Mouse (Mus musculus) mesoderm, embryonic 11.5 days (tissue): Measurements from ENCODE around the gene Ppp1r13l.

Source experiments
- DNase-seq: peaks from one replicate; pipeline ENCODE4 v3.0.0-alpha.2; 2012; ENCODE audit warnings: low read depth, low spot score

Ppp1r13l gene

DNA sequence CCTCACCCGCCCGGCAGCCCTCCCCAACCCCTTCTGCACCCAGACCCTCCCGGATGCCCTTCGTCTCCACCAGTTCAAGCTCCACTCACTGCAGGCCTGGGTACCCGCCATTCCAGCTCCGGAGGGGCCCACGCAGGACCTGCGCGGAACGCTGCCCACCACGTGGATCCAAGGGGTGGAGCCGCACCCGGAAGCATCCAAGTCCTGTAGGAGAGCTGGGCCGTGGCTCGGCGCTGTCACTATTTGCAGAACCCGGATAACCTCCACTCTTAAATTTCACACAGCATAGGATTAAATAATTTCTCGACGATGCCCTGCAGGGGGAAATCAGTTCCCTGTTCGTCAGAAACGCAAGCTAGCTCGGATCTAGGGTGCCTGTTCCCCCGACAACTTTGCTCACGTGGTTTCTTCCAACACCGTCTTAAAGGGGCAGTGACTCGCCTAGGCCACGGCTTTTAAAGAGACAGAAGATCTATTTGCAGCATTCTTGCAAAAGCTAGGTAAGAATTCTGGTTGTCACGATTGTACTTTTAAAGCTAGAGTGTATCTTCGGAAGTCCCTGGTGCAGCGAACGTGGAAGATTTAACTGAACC lies at the start of gene Ppp1r13l, which contains the start of gene Cd3eap:
Gene Ppp1r13l, plus strand, starts transcription at position 451 of the 593 bp plus-strand sequence.
Gene Cd3eap, minus strand, starts transcription at position 185 of the 593 bp plus-strand sequence.
- DNase-seq: peak; percentile 83

DNA sequence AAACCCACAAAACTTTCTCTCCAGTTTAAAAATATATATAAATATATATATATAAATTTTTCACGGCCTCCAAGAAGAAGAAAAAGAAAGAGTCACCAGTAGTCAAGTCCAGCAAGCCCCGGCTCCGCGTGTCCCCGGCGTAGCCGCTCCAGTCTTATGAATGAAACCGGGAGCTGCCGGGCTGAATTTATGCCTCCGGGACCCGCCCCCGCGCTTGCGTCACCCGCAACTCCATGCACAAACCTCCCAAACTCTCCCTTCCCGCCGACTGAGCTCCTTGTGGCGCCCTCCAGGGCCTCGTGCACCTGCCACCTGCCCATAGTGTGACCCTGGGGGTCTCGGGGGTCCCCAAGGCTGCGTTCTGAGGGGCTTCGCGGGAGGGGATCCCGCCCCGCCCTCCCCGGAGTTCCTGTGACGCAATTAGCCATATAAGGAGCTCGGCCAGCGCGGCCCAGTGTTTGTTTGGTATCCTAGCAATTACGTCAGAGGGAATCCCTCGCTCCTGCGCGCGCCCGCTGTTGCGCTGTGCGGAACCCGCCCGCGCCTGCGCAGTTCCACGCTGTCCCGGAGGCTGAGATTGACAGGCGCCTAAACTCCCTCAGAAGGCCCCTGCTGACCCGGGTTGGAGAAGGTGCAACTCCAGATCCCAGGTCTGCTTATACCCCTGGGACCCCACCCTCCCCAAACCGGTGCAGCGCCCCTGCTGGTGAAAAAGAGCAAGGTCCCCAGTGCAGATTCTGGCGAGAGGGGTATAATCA lies 49.5 kb upstream of the Ppp1r13l start, which contains the start of gene Fosb:
Gene Fosb, minus strand, starts transcription at position 168 of the 758 bp plus-strand sequence.
- DNase-seq: peak; percentile 97

DNA sequence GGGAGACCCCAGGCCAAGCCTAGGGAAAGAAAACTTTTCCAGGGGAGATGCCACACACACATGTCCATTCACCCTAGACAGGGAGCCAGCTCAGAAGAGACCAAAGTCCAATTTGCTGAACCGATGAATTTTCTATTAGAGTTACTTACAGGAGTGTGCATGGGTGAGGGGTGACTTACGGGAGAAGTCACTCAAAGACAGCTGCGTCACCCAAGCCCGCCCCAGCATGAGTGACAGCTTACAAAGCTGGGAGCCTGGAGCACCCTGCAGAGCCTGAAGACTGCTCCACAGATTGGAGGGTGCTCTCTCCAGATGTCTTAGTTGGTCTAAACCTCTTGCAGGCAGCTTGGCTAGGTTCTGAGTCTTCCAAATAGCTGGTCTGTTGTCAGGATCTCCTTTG lies 47.6 kb upstream of the Ppp1r13l start:
- DNase-seq: no peak

DNA sequence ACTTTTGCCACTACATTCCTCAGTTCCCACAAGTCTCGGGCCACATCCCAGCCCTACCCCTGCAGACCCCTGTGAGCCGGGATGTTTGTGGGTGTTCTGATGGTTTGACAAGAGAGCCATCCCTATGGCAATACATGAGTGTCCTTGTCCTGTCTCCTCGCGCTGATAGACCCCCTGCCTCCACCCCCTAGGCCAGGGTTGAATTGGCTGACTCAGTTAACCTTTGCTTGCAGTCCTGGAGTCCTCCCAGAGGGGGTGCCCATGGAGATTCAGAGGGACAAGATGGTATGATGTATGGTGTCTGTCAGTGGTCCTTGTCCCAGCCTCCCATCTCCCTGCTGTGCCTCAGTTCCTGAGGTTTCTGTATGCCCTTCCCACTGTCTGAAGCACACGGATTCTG lies 45.5 kb upstream of the Ppp1r13l start:
- no peak for DNase-seq

DNA sequence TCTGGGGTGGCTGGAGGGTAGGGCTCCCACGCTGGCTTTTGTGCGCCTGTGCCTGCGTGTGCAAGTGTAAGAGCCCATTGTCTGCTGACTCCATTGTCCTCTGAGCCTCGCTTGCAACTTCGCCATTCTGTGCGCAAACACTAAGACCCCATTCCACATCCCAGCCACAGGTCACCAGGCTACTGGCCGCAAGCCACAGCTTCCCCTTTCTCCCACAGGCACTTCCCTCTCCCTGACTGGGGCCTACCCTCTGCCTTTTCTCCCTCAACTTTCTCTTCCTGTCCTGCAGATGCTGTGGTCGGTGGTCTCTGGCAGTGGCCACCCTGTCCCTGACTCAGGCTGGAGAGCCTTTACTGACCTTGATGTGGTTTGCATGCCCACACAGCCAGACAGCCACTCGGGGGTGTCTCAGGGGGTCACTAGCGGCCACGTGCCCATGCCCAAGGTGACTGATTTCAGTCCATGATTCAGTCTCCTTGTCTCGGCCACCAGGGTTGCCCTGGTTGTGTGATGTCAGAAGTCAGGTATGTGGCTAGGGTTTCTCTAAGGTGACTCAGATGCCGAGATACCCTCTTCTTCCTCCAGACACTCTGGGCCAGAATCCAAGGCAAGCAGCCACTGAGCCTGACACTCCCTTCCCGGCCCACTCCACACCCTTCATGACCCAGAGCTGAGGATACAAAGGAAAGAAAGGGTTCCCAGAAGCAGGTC lies 42.9 kb upstream of the Ppp1r13l start:
- DNase-seq: no peak

DNA sequence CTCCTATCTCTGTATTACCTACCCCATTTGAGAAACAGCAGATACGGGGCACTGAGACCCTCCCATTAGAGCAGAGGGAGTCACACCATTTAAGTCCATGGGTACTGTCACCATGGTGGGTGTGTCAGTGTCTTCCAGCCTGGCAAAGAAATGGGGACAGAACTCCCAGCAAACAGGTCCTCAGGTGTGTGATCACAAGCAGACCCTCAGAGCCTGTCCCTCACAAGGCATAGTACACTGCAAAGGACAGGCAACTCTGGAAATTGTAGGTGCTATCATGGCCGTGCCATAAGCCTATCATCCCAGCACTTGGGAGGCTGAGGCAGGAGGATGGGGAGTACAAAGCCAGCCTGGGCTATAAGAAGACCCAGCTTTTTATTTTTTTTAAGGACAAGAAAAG lies 41.3 kb upstream of the Ppp1r13l start:
- no peak for DNase-seq

DNA sequence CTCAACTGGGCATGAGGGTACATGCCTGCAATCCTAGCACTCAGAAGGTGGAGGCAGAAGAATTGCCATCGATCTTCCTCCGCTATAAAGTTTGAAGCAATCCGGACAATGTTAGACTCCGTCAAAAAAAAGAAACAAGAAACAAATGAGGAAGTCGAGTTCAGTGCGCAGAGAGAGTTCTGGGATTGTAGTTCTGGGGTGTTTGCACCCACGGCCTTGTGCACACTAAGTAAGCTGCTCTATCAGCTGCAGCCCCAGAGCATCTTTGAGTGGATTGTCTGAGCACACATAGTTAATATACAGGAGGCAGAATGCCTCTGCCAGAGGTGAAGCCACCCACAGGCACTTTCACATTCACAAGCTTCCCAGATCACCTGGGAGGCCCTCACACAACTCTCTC lies 40.9 kb upstream of the Ppp1r13l start:
- no peak for DNase-seq

DNA sequence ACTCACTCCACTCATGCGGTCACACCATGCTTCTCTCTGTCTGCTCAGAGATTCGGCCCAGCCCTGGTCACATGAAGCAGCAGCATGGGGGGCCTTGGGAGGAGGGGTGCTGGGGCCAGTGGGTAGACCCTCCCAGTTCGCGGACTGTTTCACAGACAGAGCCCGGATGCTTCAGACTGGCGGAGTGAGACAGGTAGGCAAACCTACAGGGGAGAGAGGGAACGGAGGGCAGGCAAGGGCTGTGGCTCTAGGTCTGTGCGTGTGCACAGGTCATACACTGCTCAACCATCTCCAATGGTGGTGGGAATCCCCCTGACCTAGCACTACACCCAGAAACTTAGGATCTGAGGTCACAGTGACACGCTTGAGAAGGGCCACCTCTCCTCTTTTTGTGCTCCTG lies 40.1 kb upstream of the Ppp1r13l start:
- DNase-seq: no peak

DNA sequence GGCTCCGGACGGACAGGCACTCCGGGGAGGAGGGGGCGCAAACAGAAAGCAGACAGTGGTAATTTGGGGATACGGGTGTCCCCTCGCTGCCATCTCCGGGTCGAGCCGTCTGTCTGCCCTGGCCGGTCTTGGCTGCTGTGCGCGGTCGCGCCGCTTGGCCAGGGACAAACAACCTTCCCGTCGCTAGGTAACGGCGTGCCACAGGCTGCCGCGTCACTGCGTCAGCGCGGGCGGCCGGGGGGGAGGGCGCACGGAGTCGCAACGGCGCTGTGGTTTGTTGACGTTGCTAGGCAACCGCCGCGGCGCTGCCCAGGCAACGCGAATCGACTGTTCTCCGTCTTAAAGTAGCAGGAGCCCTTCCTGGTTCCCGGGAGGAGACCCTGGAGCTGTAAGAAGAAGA lies 39.6 kb upstream of the Ppp1r13l start:
- DNase-seq: peak; percentile 98

DNA sequence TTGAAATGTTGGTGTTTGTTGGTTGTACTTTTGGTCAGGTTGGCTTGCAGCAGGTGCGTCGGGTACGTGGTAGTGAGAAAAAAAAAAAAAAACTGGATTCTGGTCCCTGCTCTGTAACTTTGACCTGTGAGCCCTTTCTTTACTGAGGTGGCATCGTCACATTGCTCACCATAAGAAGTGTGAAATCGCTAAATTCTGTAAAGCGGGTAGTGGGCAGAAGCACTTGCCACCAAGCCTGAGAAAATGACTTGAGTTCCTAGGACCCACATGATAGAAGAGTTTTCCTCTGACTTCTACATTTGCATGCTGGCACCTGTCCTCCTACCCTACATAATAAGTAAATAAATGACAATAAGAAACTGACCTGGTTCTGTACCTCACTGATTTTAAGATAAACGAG lies 38.9 kb upstream of the Ppp1r13l start:
- DNase-seq: no peak

DNA sequence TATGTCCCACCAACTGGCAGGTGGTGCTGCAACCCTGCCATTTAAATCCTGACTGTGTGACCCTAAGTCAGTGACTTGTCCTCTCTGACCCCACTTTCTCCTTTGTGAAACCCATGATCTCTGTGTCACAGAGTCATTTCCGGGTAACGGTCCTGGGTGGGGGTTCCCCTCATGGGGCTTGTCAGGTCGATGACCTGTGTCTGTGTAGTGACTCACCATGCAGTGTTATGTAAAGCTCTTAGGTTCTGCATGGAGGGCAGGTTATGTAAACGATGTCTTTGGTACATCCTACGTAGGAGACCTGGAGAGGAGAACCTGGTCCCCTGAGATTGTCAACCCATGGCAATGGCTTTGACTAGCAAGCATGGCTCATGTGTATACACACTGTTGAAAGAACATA lies 38.1 kb upstream of the Ppp1r13l start:
- DNase-seq: no peak

DNA sequence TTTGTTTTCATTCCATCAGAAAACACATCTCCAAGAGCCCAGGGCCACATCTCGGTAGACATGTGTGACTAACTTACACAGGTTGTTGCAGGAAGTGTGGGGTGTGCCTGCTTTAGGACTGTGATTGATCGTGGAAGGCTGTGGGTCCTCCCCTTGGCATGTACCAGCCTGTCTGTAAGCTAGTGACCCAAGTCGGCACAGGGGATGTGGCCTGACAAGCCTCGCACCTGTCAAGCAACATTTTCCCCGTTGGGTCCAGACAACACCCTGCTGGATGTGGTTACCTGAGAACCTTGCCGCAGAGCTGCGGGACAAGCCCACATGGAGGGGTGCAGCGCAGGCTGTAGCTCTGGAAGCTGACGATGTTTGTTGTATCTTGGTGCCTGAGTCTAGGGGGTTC lies 37.1 kb upstream of the Ppp1r13l start:
- DNase-seq: no peak

DNA sequence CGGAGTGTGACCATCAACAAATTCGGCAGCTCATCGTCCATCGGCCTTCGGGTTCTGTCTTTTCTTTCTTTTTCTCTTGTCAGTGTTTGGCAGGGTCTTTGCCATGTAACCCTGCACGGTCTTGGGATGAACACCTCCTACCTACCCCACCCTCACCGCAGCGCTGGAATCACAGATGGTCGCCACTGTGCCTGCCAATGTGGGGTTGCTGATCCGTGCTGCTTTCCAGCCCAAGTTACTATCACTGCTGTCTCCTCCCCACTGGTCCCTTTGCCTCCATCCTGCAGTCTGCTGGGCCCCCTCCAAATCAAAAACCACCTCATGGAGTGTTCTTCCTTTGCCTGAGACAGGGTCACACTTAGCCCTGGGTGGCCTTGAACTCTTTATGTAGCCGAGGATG lies 35.3 kb upstream of the Ppp1r13l start:
- DNase-seq: no peak

DNA sequence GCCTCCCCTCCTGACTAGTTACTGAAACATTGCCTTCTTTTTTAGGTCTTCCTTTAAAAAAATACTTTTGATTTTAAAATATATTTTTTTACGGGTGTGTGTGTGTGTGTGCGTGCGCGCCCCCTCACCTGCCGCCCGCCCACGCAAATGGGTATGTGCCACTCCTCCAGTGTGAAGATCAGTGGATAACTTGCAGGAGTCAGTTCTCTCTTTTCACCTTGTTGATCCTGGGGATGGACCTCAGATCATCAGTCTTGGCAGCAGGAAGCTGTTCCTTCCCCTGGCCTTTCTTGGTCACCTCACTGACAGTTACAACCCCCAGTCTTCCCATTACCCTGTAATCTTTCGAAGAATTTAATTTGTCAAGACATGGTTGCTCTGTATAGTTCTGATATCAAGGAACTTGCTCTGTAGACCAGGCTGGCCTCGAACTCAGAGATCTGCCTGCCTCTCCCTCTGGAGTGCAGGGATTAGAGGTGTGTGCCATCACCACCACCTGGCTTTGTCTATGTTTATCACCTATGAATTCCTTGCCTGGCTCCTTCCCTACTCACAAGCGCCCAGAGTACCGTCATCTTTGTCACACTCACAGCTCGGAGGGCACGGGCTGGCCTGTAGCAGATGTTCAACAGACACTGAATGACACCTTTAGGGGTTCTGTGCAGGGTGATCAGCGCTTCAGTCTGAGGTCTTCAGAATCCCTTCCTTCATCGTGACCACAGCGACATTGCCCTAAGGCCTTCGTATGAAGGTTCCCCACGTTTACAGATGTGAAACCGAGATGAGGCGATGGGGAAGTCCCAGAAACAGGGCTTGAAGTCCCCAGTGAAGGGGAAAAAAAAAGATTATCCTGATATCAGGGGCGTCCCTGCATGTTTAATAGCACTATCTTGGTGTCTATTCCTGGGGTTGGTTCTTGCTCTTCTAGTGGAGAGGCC lies 34.0 kb upstream of the Ppp1r13l start:
- no peak for DNase-seq

DNA sequence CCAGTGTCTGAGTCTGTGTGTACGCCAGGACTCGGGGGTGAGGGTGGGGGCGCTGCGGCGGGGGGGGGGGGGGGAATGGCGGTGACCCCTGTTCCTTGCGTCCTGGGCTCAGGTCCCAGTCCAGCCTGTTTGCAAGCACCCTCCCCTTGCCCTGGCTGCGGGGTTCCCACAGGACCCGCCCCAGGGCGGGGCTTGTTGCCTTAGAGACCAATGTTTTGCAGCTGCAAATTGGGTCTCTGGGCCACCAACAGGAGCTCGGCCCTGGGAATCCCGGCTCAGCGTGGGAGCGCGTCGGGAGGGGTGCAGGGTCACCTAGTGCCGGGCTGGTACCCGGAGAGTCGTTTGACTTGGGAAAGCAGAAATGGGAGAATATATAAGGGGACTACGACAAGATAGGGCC lies 33.2 kb upstream of the Ppp1r13l start:
- DNase-seq: peak; percentile 91

DNA sequence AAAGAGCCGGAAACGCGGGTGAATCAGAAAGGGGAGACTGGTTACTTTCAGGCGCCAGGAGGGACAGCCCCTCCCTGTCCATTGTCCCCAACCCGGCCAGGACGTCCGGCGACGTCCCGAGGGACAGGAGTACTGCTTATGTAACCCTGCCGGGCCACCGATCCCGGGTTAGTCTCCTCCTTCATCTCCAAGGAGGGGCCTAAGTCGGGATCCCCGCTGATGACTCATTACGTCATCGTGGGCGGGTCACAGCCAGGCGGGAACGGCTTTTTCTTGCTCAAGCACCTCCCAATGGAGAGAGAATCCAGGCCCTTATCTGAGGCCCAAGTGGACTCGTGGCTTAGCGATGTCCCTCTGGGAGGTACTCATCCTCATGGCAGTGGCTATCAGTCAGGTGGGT lies 32.4 kb upstream of the Ppp1r13l start:
- DNase-seq: peak; percentile 91

DNA sequence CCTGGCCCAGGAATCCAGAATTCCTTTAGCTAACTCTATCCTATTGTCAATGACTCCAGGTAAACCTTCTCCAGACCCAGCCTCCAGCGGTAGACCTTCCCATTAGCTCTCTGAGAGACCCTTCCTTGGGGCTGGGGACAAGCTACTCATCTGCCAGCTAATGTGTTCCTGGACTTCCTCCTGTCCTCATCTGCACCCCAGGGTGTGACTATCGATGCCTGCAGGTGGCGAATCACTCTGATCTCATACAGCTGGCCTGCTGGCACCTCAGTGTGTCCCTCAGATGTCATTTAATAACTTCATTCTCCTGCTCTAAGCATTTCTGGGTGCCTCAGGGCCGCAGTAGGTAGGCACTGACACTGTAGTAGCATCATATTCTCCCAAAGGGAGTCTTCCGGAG lies 31.8 kb upstream of the Ppp1r13l start:
- no peak for DNase-seq

DNA sequence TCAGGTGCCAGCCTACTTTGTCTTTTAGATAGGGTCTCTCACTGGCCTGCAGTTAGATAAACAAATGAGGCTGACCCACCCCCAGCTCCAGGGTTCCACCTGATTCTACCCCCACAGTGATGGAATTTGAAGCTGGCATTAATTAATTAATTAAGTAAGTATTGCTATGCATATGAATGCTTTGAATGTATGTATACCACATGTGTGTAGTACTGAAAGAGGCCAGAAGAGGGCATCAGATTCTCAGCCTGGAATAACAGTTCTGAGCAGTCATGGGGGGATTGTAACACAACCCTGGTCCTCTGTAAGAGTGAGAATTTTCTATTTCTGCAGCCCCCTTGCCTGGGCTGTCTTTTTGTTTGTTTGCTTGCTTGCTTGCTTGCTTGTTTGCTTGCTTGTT lies 31.1 kb upstream of the Ppp1r13l start:
- no peak for DNase-seq

DNA sequence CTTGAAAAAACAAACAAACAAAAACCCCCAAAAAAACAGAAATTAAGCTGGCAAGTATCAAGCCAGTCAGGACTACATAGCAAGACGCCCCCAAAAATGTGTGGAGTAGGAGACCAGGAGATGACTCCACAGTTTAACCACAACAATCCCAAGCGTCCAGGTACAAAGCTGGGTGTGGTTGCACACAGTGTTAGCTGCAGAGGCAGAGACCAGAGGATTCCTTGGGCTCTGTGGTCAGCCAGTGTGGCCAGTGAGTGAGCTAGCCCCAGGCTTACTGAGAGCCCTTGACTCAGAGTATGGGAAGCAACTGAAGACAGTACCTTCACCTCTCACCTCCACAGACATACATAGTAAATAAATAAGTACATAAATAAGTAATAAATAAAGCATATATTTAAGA lies 27.6 kb upstream of the Ppp1r13l start:
- DNase-seq: no peak

DNA sequence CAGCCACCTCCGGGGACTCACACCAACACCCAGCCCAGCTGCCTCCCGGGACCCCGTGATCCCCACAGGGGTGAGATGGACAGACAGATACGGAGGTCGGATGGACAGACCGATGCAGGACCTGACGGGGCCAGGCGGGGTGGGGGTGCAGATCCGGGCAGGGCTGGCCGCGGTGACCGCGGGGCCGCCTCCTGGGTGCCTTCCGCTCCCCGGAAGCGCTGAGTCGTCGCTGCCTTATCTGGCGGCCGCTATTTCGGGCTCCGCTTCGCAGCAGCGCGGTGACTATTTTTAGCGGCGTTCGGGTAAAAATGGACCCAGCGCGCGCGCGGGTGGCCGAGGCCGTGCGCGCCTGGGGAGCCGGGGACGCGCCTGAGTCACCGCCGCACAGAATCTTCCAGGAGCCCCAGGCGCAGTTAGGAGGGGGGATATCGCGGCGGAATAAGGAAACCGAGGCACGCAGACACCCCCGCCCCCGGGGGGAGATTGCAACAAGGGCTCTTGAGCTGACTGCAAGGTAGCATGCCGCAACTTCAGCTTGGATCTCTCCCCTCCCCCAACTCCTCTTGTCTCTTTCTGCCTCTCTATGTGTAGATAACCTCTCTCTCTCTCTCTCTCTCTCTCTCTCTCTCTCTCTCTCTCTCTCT lies 26.7 kb upstream of the Ppp1r13l start:
- DNase-seq: no peak

DNA sequence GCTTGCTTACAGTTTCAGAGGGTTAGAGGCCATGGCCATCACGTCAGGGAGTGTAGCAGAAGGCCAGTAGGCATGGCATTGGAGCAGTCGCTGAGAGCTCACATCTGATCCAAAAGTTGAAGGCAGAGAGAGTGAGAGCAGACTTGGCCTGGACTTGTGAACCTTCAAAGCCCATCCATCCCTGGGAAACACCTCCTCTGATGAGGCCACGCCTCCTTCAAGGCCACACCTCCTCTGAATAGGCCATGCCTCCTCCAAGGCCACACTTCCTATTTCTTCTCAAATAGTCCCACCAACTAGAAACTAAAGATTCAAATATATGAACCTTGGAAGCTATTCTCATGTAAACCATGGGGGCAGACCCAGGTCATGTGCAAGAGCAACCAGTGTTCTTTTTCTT lies 24.0 kb upstream of the Ppp1r13l start:
- DNase-seq: no peak
